13 mouse cellular contexts compared by ENCODE assay signal in the genomic region with DNA sequence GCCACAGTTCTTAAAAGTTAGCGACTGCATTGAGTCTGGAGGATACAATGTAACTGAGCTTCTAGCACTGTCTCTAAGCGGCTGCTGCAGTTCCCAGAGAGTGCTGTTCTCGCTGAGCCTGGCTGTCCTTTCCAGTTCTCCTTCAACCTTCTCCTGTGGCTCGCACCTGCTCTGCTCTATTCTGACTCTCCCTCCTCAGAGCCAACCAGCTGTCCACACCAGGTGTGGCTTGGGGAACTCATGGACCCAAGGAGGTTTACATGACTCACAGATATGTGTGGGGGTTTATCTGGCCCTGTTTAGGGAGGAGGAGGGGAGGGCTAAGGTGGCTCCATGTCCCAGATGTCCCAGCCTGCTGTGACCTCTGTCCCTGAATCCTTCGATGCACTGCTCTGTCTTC.
A peak's percentile ranks its signal among the peaks of the same experiment; 100 is the strongest.
DNase-seq lines count a peak whose midpoint lies in the region; ATAC-seq and TF ChIP-seq lines count a peak whose summit lies in the region.
"Had no signal": no experiment of that assay in that cellular context is flagged by ENCODE, and none has a peak within 500 bp of the region (broad histone marks: within the 10 kb centered on the region; RNA-seq: fewer than 3 reads in every experiment).

No protein-coding gene starts in this region.

- peaks cover 8% of the 10 kb centered on the region for H3K9me3 ChIP-seq in heart, embryonic 13.5 days
- no peaks in the 10 kb centered on the region for H3K9me3 ChIP-seq in lung, postnatal 0 days (ENCODE audit: low read length)
- H3K9me3 ChIP-seq in intestine, postnatal 0 days (ENCODE audit: control insufficient read depth), result no peaks in the 10 kb centered on the region
- no peaks in the 10 kb centered on the region for H3K9me3 ChIP-seq in stomach, postnatal 0 days (ENCODE audit: control insufficient read depth, low read length)
- H3K9me3 ChIP-seq: hindbrain, embryonic 13.5 days; liver, embryonic 15.5 days had no signal

- H3K27ac ChIP-seq in heart, embryonic 13.5 days (replicated peaks), result peak overlapping the region; percentile 58
- H3K27ac ChIP-seq in lung, postnatal 0 days (ENCODE audit: low read length), result 0 out of 2 replicates have a peak overlapping the region, but pooled peaks have one; percentile 22
- no peak overlapping the region for H3K27ac ChIP-seq in intestine, postnatal 0 days (ENCODE audit: low read depth, low read length)
- H3K27ac ChIP-seq in stomach, postnatal 0 days (replicated peaks), result 0 out of 2 replicates have a peak overlapping the region, but pooled peaks have one; percentile 24
- H3K27ac ChIP-seq: hindbrain, embryonic 13.5 days; liver, embryonic 15.5 days had no signal

- DNase-seq in heart, adult 18-20 months, result no peak
- DNase-seq in lung, postnatal 0 days (ENCODE audit: low spot score), result no peak
- DNase-seq in lung, postnatal 14 days, result no peak
- peak; percentile 45 for DNase-seq in stomach, postnatal 0 days (ENCODE audit: low spot score)
- no peak for DNase-seq in frontal cortex, postnatal 36 days (ENCODE audit: low spot score in 2 of 2)
- DNase-seq: cerebellum, postnatal 36 days; midbrain, embryonic 14.5 days; right cerebral cortex, adult 18-20 months had no signal

- no peak overlapping the region for H3K4me2 ChIP-seq in heart, embryonic 13.5 days
- H3K4me2 ChIP-seq in lung, postnatal 0 days (replicated peaks; ENCODE audit: low read depth, low read length), result no peak overlapping the region
- H3K4me2 ChIP-seq in intestine, postnatal 0 days (replicated peaks; ENCODE audit: low read depth), result no peak overlapping the region
- H3K4me2 ChIP-seq in stomach, postnatal 0 days (replicated peaks; ENCODE audit: low read depth), result no peak overlapping the region
- H3K4me2 ChIP-seq: hindbrain, embryonic 13.5 days; liver, embryonic 15.5 days had no signal

- H3K4me1 ChIP-seq in heart, embryonic 13.5 days, result peaks cover 48% of the 10 kb centered on the region
- peaks cover 6% of the 10 kb centered on the region; the same call in 1 of the 2 replicates for H3K4me1 ChIP-seq in lung, postnatal 0 days (ENCODE audit: insufficient read depth, low read depth, low read length)
- peaks cover 9% of the 10 kb centered on the region; the same call in 1 of the 2 replicates for H3K4me1 ChIP-seq in intestine, postnatal 0 days (replicated peaks; ENCODE audit: control insufficient read depth, insufficient read depth, low read length)
- no peaks in the 10 kb centered on the region for H3K4me1 ChIP-seq in stomach, postnatal 0 days (replicated peaks; ENCODE audit: control insufficient read depth, insufficient read depth)
- H3K4me1 ChIP-seq: liver, embryonic 15.5 days had no signal

- WGBS in heart, embryonic 13.5 days, result 63% methylated on average over 5 of the region's 5 CpGs
- WGBS in lung, postnatal 0 days, result 71% methylated on average over 5 of the region's 5 CpGs
- 58% methylated on average over 5 of the region's 5 CpGs for WGBS in intestine, postnatal 0 days
- 66% methylated on average over 5 of the region's 5 CpGs for WGBS in stomach, postnatal 0 days

- H3K4me3 ChIP-seq in heart, embryonic 13.5 days, result no peak overlapping the region
- no peak overlapping the region for H3K4me3 ChIP-seq in lung, postnatal 0 days (ENCODE audit: low read depth, low read length)
- H3K4me3 ChIP-seq in intestine, postnatal 0 days (ENCODE audit: low read depth, low read length), result no peak overlapping the region
- H3K4me3 ChIP-seq in stomach, postnatal 0 days (ENCODE audit: low read depth, low read length), result no peak overlapping the region
- H3K4me3 ChIP-seq: hindbrain, embryonic 13.5 days; liver, embryonic 15.5 days had no signal

- TF ChIP-seq EP300 in lung, postnatal 0 days (IDR thresholded peaks at IDR 0.05), result no peak
- TF ChIP-seq EP300 in stomach, postnatal 0 days (optimal IDR thresholded peaks at IDR 0.05), result no peak

- no peaks in the 10 kb centered on the region for H3K36me3 ChIP-seq in heart, embryonic 13.5 days
- no peaks in the 10 kb centered on the region for H3K36me3 ChIP-seq in lung, postnatal 0 days (ENCODE audit: insufficient read depth, low read length)
- no peaks in the 10 kb centered on the region for H3K36me3 ChIP-seq in intestine, postnatal 0 days (ENCODE audit: control insufficient read depth, insufficient read depth)
- H3K36me3 ChIP-seq in stomach, postnatal 0 days (ENCODE audit: control insufficient read depth, insufficient read depth, low read length), result no peaks in the 10 kb centered on the region
- H3K36me3 ChIP-seq: hindbrain, embryonic 13.5 days; liver, embryonic 15.5 days had no signal

- H3K27me3 ChIP-seq in heart, embryonic 13.5 days (replicated peaks), result no peaks in the 10 kb centered on the region
- no peaks in the 10 kb centered on the region for H3K27me3 ChIP-seq in lung, postnatal 0 days (replicated peaks; ENCODE audit: insufficient read depth, low read length)
- no peaks in the 10 kb centered on the region for H3K27me3 ChIP-seq in intestine, postnatal 0 days (replicated peaks; ENCODE audit: control insufficient read depth, insufficient read depth, low read length)
- no peaks in the 10 kb centered on the region for H3K27me3 ChIP-seq in stomach, postnatal 0 days (ENCODE audit: control insufficient read depth, insufficient read depth, low read length)
- H3K27me3 ChIP-seq: liver, embryonic 15.5 days had no signal

- peak overlapping the region; percentile 8; the same call in 1 of the 2 replicates for H3K9ac ChIP-seq in heart, embryonic 13.5 days
- H3K9ac ChIP-seq in lung, postnatal 0 days (replicated peaks; ENCODE audit: low read depth), result no peak overlapping the region
- H3K9ac ChIP-seq in intestine, postnatal 0 days (ENCODE audit: low read depth, low read length), result no peak overlapping the region
- H3K9ac ChIP-seq in stomach, postnatal 0 days (ENCODE audit: low read length), result no peak overlapping the region
- H3K9ac ChIP-seq: hindbrain, embryonic 13.5 days; liver, embryonic 15.5 days had no signal

- TF ChIP-seq CTCF in lung, postnatal 0 days (IDR thresholded peaks at IDR 0.05), result no peak
- no peak for TF ChIP-seq CTCF in intestine, postnatal 0 days (IDR thresholded peaks at IDR 0.05; ENCODE audit: low read depth)
- no peak for TF ChIP-seq CTCF in stomach, postnatal 0 days (IDR thresholded peaks at IDR 0.05; ENCODE audit: low read depth)

- ATAC-seq in heart, embryonic 13.5 days (ENCODE audit: extremely low read depth, insufficient number of reproducible peaks, low FRiP score, low TSS enrichment), result no peak
- no peak for ATAC-seq in lung, postnatal 0 days
- peak; percentile 63 for ATAC-seq in intestine, postnatal 0 days
- peak; percentile 81 for ATAC-seq in stomach, postnatal 0 days (ENCODE audit: low FRiP score, low TSS enrichment)
- ATAC-seq: forebrain, embryonic 16.5 days had no signal

Comparison
In these comparisons a context has a peak if more than half of its experiments do, and no peak if none do; other contexts are left out.
1. ATAC-seq: peak in intestine, postnatal 0 days (single experiment) and stomach, postnatal 0 days (single experiment); none in heart, embryonic 13.5 days (single experiment) and lung, postnatal 0 days (single experiment).